Mouse (Mus musculus) E14TG2a.4 (cell line): ENCODE measurements around the gene Rtn4rl1.

Experiments used
- CTCF ChIP-seq: conservative IDR thresholded peaks from 2 replicates; pipeline ENCODE4 v1.5.1; 2014; ENCODE audit warnings: low read length
- NANOG ChIP-seq: IDR thresholded peaks from 2 replicates; pipeline ENCODE4 v1.6.1; 2014; ENCODE audit warnings: borderline replicate concordance, low read length, mixed read lengths
- POU5F1 ChIP-seq: IDR thresholded peaks from 2 replicates; pipeline ENCODE4 v1.6.1; 2014; ENCODE audit warnings: low read length, borderline replicate concordance

- no peak for TF ChIP-seq CTCF
- TF ChIP-seq NANOG: no peak
- TF ChIP-seq POU5F1: no peak
Observed at GRCm38 (mm10) chr11:75262181-75262580, 68.6 kb downstream of the Rtn4rl1 start.
